Mouse (Mus musculus) spleen, adult 2 months (tissue): ENCODE data around the gene Nubp2.

Experiments used
- CTCF ChIP-seq: fragments of 200-500 bp; IDR thresholded peaks from 2 replicates; pipeline ENCODE4 v1.5.1; 2011; ENCODE audit warnings: mild to moderate bottlenecking, inconsistent platforms; ENCODE audit not compliant: insufficient read depth, insufficient read length, insufficient replicate concordance; ENCODE audit errors: extremely low read depth
- POLR2A ChIP-seq: fragments of 200-500 bp; IDR thresholded peaks from 2 replicates; pipeline ENCODE4 v1.6.1; 2011; ENCODE audit warnings: low read depth, low read length, inconsistent platforms

GRCm38 (mm10) chr17:24896993-24897269, 10.8 kb upstream of the Nubp2 start:
- TF ChIP-seq CTCF (no peak), POLR2A (no peak)
